Mouse (Mus musculus): ENCODE measurements around the gene 1810037I17Rik. TPM values are rescaled to one million over a fixed set of nuclear protein-coding genes. Genes with fewer than 3 reads are reported as not detected.

Gene 1810037I17Rik
- total and polyA plus RNA-seq, 3 experiments, result 75.6 to 132 (median 106) TPM

- Histone ChIP-seq H3K9ac (ENCODE audit: insufficient read depth, low read depth) (no peak overlapping the region), H3K9me3 (replicated peaks; ENCODE audit: low read length) (no peaks in the 10 kb centered on the region), H3K27ac (ENCODE audit: insufficient read depth, low read depth) (no peak overlapping the region), H3K4me2 (ENCODE audit: insufficient read depth, low read depth, poor library complexity, severe bottlenecking) (no peak overlapping the region), H3K79me2 (replicated peaks; ENCODE audit: control insufficient read depth, extremely low read depth, insufficient read depth, poor library complexity, severe bottlenecking) (peaks cover 11% of the 10 kb centered on the region), H3K4me3 (replicated peaks in 1 of 3; ENCODE audit: low read depth in 2 of 3, low read length in 2 of 3, poor library complexity in 1 of 3) (no peak overlapping the region), H3K36me3 (replicated peaks in 1 of 2; ENCODE audit: control insufficient read depth in 1 of 2, insufficient read depth in 1 of 2, low read length in 1 of 2) (peaks cover 0 to 8% of the 10 kb centered on the region in 2 experiments), H3K4me1 (ENCODE audit: control insufficient read depth in 1 of 2, insufficient read depth in 2 of 2) (peaks cover 8 to 37% of the 10 kb centered on the region in 2 experiments), H3K27me3 (replicated peaks) (no peaks in the 10 kb centered on the region)
- in situ Hi-C loops (cut with MboI; ENCODE audit: low pct_ligation_motif_present, low pct_unique_long_range_greater_than_20kb, low sequenced_read_pairs), result loop anchor here (25.0 kb wide), 2 partner anchors 285 to 635 kb away; partner anchors contain the start of gene Bcar3
- DNase-seq (ENCODE audit: extremely low read depth), result no peak
- TF ChIP-seq POLR2AphosphoS2 (IDR thresholded peaks at IDR 0.05; ENCODE audit: low read depth, low read length) (no peak), ELF1 (IDR thresholded peaks at IDR 0.05; ENCODE audit: low read depth, low read length) (no peak), NELFE (IDR thresholded peaks at IDR 0.05; ENCODE audit: low read depth, low read length) (no peak), JUND (conservative IDR thresholded peaks at IDR 0.05; ENCODE audit: low read depth, low read length) (no peak), MAFK (IDR thresholded peaks at IDR 0.05; ENCODE audit: insufficient replicate concordance, low read length) (no peak), UBTF (IDR thresholded peaks at IDR 0.05; ENCODE audit: low read depth, low read length) (no peak), ZC3H11A (IDR thresholded peaks at IDR 0.05; ENCODE audit: low read depth, low read length) (no peak), USF2 (conservative IDR thresholded peaks at IDR 0.05; ENCODE audit: low read depth, low read length) (no peak), HCFC1 (IDR thresholded peaks at IDR 0.05; ENCODE audit: low read depth, low read length) (no peak), MAZ (IDR thresholded peaks at IDR 0.05; ENCODE audit: low read depth, low read length) (no peak), SIN3A (IDR thresholded peaks at IDR 0.05; ENCODE audit: low read length) (no peak), RAD21 (IDR thresholded peaks at IDR 0.05; ENCODE audit: low read depth, low read length) (no peak), NRF1 (IDR thresholded peaks at IDR 0.05; ENCODE audit: low read depth, low read length) (no peak)
- dilution Hi-C loops (cut with MboI; ENCODE audit: extremely low pct_ligation_motif_present, extremely low pct_unique_long_range_greater_than_20kb, low sequenced_read_pairs), result no loop called here
Measured at GRCm38 (mm10) chr3:122921676-122922527, 2.1 kb upstream of the 1810037I17Rik start.

- Histone ChIP-seq H3K27me3 (replicated peaks) (no peaks in the 10 kb centered on the region), H3K4me1 (ENCODE audit: control insufficient read depth in 1 of 2, insufficient read depth in 2 of 2) (peaks cover 8 to 37% of the 10 kb centered on the region in 2 experiments), H3K9me3 (replicated peaks; ENCODE audit: low read length) (no peaks in the 10 kb centered on the region), H3K27ac (ENCODE audit: insufficient read depth, low read depth) (no peak overlapping the region), H3K9ac (ENCODE audit: insufficient read depth, low read depth) (no peak overlapping the region), H3K36me3 (replicated peaks in 1 of 2; ENCODE audit: control insufficient read depth in 1 of 2, insufficient read depth in 1 of 2, low read length in 1 of 2) (peaks cover 0 to 13% of the 10 kb centered on the region in 2 experiments), H3K4me2 (ENCODE audit: insufficient read depth, low read depth, poor library complexity, severe bottlenecking) (no peak overlapping the region), H3K79me2 (replicated peaks; ENCODE audit: control insufficient read depth, extremely low read depth, insufficient read depth, poor library complexity, severe bottlenecking) (peaks cover 11% of the 10 kb centered on the region), H3K4me3 (replicated peaks in 1 of 3; ENCODE audit: low read depth in 2 of 3, low read length in 2 of 3, poor library complexity in 1 of 3) (no peak overlapping the region)
- no peak for TF ChIP-seq MAFK (IDR thresholded peaks at IDR 0.05; ENCODE audit: insufficient replicate concordance, low read length)
- TF ChIP-seq NRF1 (IDR thresholded peaks at IDR 0.05; ENCODE audit: low read depth, low read length), result no peak
- no peak for TF ChIP-seq RCOR1 (conservative IDR thresholded peaks at IDR 0.05; ENCODE audit: low read depth, low read length)
- no peak for TF ChIP-seq HCFC1 (IDR thresholded peaks at IDR 0.05; ENCODE audit: low read depth, low read length)
- TF ChIP-seq ZKSCAN1 (IDR thresholded peaks at IDR 0.05; ENCODE audit: borderline replicate concordance, low read depth, low read length), result no peak
- TF ChIP-seq ZMIZ1 (IDR thresholded peaks at IDR 0.05; ENCODE audit: low read depth, low read length), result no peak
- TF ChIP-seq MAX (IDR thresholded peaks at IDR 0.05; ENCODE audit: low read length), result no peak
- TF ChIP-seq RAD21 (IDR thresholded peaks at IDR 0.05; ENCODE audit: low read depth, low read length), result no peak
- TF ChIP-seq BHLHE40 (IDR thresholded peaks at IDR 0.05; ENCODE audit: low read depth, low read length), result no peak
- TF ChIP-seq POLR2A (IDR thresholded peaks at IDR 0.05; ENCODE audit: low read depth, low read length), result no peak
- no peak for TF ChIP-seq ZC3H11A (IDR thresholded peaks at IDR 0.05; ENCODE audit: low read depth, low read length)
- TF ChIP-seq ELF1 (IDR thresholded peaks at IDR 0.05; ENCODE audit: low read depth, low read length), result no peak
- in situ Hi-C loops (cut with MboI; ENCODE audit: low pct_ligation_motif_present, low pct_unique_long_range_greater_than_20kb, low sequenced_read_pairs), result loop anchor here (25.0 kb wide), 2 partner anchors 286 to 636 kb away; partner anchors contain the start of gene Bcar3
- dilution Hi-C loops (cut with MboI; ENCODE audit: extremely low pct_ligation_motif_present, extremely low pct_unique_long_range_greater_than_20kb, low sequenced_read_pairs), result no loop called here
- no peak for DNase-seq (ENCODE audit: extremely low read depth)
Measured at GRCm38 (mm10) chr3:122923147-122923546, 856 bp upstream of the 1810037I17Rik start.
